Mouse (Mus musculus) stomach, embryonic 16.5 days (tissue): ENCODE data around the gene Arid5b. TPM values are rescaled to one million over a fixed set of nuclear protein-coding genes. Genes with fewer than 3 reads are reported as not detected.

ENCODE experiments used
- ATAC-seq: fragments of 200-750 bp; cut with Nextera tagmentation; 2 replicates; pipeline ENCODE4 v1.8.0; 2017; ENCODE audit warnings: moderate number of reproducible peaks, moderate TSS enrichment; ENCODE audit not compliant: insufficient read depth, low FRiP score
- H3K27ac ChIP-seq: fragments of 300-500 bp; sonication (generic); 2 replicates; pipeline ENCODE4 v1.5.1; 2014; ENCODE audit warnings: low read length
- H3K27me3 ChIP-seq: fragments of 300-500 bp; sonication (generic); 2 replicates; pipeline ENCODE4 v1.6.1; 2014; ENCODE audit warnings: low read length, control low read depth, mixed read lengths; ENCODE audit not compliant: control insufficient read depth, insufficient read depth
- H3K36me3 ChIP-seq: fragments of 300-500 bp; sonication (generic); 2 replicates; pipeline ENCODE4 v1.6.1; 2014; ENCODE audit warnings: low read length; ENCODE audit not compliant: control insufficient read depth, insufficient read depth
- H3K4me1 ChIP-seq: fragments of 300-500 bp; sonication (generic); 2 replicates; pipeline ENCODE4 v1.6.1; 2014; ENCODE audit warnings: low read length, control low read depth, mixed read lengths; ENCODE audit not compliant: control insufficient read depth, insufficient read depth
- H3K4me2 ChIP-seq: fragments of 300-500 bp; sonication (generic); 2 replicates; pipeline ENCODE4 v1.6.1; 2014; ENCODE audit warnings: low read depth, low read length, mixed read lengths
- H3K4me3 ChIP-seq: fragments of 300-500 bp; sonication (generic); replicated peaks from 2 replicates; pipeline ENCODE4 v1.5.1; 2014; ENCODE audit warnings: mild to moderate bottlenecking, low read length
- H3K9ac ChIP-seq: fragments of 300-500 bp; sonication (generic); 2 replicates; pipeline ENCODE4 v1.6.1; 2014; ENCODE audit warnings: low read length
- H3K9me3 ChIP-seq: fragments of 300-500 bp; sonication (generic); replicated peaks from 2 replicates; pipeline ENCODE4 v1.6.1; 2016; ENCODE audit warnings: low read length, control low read depth; ENCODE audit not compliant: control insufficient read depth
- WGBS: fragments of 180-500 bp; shearing (Covaris S2); extraction: QIAGEN DNeasy Blood & Tissue Kit; methylation state at CpG from one replicate; pipeline ENCODE4 v1.1.7; 2014; 5-methylcytosine and 5-hydroxymethylcytosine counted together
- polyA plus RNA-seq: library from polyadenylated mRNA; unstranded; fragments of >200 nt; fragmentation: Nextera tagmentation; extraction: Ambion mirVana; gene quantifications from 2 replicates; pipeline ENCODE4 v1.2.1, GENCODE M21; 2015

Arid5b gene
- polyA plus RNA-seq, 1 experiment from 2014 or later: 33.6 TPM

DNA sequence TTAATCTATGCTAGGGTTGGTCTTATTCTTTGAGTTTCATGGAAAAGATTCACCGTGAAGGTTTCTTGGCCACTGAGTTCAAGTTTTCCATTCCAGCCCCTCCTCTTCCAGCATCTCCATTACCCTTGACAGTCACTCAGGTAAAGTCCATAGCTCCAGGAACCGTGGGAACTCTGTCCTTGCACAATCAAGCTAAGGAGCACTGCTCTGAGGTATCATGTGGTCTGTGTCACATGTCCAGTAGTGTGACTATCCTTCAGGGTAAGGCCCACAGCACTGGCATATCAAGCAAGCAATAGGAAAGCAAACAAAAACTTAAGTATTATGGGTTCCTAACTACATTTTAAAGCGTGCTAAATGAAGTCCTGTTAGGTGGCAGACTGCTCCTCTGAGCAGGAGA lies 22.4 kb downstream of the Arid5b start:
- Histone ChIP-seq H3K4me1 (no peaks in the 10 kb centered on the region), H3K9ac (no peak overlapping the region), H3K9me3 (no peaks in the 10 kb centered on the region), H3K4me2 (no peak overlapping the region), H3K27ac (no peak overlapping the region), H3K4me3 (no peak overlapping the region), H3K27me3 (no peaks in the 10 kb centered on the region), H3K36me3 (no peaks in the 10 kb centered on the region)
- 69% methylated on average over 3 of the region's 3 CpGs for WGBS
- no peak for ATAC-seq

DNA sequence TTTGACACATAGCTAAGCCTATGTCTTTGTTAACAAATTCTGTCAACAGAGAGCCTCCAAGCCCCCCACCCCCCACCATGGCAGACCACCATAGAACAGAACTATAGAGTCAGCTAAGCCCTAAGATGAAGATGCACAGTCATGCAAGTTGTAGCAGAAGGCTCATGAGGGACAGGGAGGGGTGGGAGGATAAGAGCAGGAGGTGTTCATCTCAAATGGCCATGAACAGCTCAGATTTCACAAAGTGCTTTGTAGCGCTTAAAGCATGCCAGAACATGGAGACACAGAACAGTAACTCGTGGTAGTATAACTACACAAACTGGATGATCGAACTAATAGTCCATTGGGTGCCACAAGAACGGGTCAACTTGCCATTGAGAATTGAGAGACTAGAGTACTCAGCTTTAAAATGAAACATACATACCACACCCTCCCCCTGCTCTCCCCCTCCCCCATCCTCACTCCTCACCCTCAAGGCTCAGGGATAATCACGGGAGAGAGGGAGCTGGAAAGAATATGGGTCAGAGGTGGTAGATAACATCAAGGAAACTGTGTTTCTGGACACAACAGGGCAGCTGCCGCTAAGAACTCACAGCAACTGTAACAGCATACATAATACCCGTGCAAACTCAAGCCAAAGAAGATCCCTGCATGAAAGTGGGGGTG lies 25.0 kb downstream of the Arid5b start:
- no peak overlapping the region for H3K4me2 ChIP-seq
- ATAC-seq: no peak

DNA sequence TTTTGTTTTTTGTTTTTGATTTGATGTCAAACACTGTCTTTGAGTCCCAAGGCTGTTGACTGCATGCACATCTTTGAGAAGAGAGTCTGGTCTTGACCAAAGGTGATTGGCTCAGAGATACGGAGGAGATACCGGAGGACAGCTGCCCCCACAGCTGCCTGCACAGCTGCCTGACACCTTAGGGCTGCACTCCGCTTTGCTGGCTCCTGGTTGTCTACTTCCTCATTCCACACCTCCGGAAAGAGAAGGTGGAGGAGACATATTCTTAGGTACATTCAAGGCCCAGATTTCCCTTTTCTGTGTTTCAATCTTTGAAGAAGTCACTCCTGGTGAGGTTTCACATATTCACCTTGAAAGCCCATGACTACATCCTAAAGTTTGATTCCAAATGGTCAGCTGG lies 25.9 kb downstream of the Arid5b start:
- peaks cover 14% of the 10 kb centered on the region for H3K4me1 ChIP-seq
- H3K27me3 ChIP-seq: no peaks in the 10 kb centered on the region
- no peaks in the 10 kb centered on the region for H3K9me3 ChIP-seq
- H3K9ac ChIP-seq: no peak overlapping the region
- no peak overlapping the region for H3K4me3 ChIP-seq
- H3K27ac ChIP-seq: no peak overlapping the region
- 84% methylated on average over 4 of the region's 4 CpGs for WGBS
- no peak overlapping the region for H3K4me2 ChIP-seq
- no peaks in the 10 kb centered on the region for H3K36me3 ChIP-seq
- ATAC-seq: no peak

More for the DNA sequence above, 25.0 kb downstream of the Arid5b start:
- Histone ChIP-seq H3K4me3 (no peak overlapping the region), H3K27me3 (no peaks in the 10 kb centered on the region), H3K36me3 (no peaks in the 10 kb centered on the region), H3K9ac (no peak overlapping the region), H3K4me1 (peaks cover 7% of the 10 kb centered on the region; the same call in 1 of the 2 replicates), H3K27ac (no peak overlapping the region), H3K9me3 (no peaks in the 10 kb centered on the region)
- WGBS: 66% methylated on average over 7 of the region's 7 CpGs

DNA sequence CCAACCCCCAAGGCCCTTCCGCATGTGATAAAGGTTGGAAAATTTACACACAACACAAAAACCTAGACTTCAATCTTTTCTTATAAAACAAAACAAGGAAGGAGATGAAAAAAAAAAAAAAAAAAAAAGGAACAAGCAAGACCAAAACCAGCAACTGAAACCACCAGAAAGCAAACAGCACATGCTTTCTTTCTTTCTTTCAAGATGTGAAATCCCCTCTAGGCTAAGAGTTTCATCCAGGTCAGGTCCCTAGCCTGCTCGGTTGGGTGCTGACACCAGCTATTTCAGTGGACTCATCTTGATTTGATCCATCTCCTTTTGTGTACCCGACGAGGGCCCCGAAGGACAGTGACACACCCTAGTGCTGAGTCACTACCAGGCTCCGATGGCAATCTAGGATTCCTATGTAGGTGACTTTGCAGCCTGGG lies 29.2 kb downstream of the Arid5b start:
- peaks cover 18% of the 10 kb centered on the region for H3K4me1 ChIP-seq
- 42% methylated on average over 6 of the region's 6 CpGs for WGBS
- no peak for ATAC-seq
- no peaks in the 10 kb centered on the region for H3K36me3 ChIP-seq
- H3K27me3 ChIP-seq: no peaks in the 10 kb centered on the region
- H3K4me3 ChIP-seq: no peak overlapping the region
- no peak overlapping the region for H3K9ac ChIP-seq
- no peak overlapping the region for H3K4me2 ChIP-seq
- H3K27ac ChIP-seq: peak overlapping the region; percentile 83
- H3K9me3 ChIP-seq: no peaks in the 10 kb centered on the region

DNA sequence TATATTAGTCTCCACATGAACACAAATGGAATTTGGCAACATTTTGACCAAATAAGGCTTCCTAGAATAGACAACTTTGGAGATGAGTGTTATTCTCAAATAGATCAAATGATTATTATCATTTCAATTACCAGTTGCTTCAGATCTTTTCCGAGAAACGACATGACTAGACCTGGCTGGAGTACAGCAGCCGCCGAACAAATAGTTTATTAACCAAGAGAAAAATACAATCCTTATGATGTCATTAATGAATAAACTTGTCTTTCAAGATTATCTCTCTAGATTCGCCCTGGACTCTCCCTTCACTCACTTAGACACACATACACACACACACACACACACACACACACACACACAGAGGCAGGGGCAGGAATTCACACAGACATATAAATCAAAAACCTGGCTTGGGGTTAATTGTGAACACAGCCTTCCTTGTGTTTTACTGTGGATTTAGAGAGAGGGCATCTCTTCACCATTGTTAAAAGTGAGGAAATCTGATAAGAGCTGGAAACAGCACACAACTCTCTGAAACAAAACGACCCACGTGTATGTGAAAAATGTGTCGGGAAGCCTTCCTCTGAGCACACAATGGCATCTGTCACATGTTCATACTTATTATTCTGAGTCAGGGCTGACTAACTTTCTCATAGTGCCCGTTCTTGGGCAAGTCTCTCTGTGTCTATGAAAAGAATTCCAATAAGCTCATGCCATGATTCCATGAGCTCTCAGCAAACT lies 30.1 kb downstream of the Arid5b start:
- no peaks in the 10 kb centered on the region for H3K9me3 ChIP-seq
- H3K36me3 ChIP-seq: no peaks in the 10 kb centered on the region
- 34% methylated on average over 9 of the region's 9 CpGs for WGBS
- H3K4me2 ChIP-seq: no peak overlapping the region
- no peak overlapping the region for H3K4me3 ChIP-seq
- H3K4me1 ChIP-seq: peaks cover 18% of the 10 kb centered on the region
- peak; percentile 62; the same call in 1 of the 2 replicates for ATAC-seq
- peak overlapping the region; percentile 83 for H3K27ac ChIP-seq
- H3K9ac ChIP-seq: no peak overlapping the region
- no peaks in the 10 kb centered on the region for H3K27me3 ChIP-seq

DNA sequence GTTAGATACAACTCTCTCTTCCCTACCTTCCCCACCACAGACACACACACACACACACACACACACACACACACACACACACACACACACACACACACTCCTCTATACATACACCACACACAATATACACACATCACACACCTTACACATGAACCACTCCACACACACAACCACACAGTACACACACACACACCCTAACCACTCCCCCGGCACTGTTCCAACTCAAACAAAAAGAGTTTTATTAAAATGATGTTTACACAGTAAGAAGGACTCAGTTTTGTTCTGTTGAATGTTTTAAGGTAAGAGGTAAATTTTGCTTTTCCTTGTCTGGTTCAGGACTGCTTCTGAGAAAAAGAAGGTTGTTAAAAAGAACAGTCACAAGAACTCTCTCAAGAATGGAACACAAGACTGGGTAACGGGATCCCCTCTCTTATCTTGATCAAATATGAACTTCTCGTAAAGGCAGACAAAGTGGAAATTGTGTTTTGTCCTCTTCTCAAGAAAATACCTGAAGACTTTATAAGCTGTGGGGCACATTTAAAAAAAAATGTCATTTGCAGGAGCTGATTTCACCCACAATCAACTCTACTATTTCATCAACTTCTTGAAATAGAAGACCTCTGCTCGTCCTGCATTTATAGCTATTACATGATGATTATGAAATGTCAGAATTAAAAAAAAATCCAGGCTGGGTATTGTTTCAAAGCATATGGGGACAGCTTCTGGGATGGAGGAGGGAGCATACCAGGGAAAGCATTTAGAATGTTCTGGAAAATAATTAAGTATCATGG lies 30.9 kb downstream of the Arid5b start:
- H3K36me3 ChIP-seq: peaks cover 6% of the 10 kb centered on the region; the same call in 1 of the 2 replicates
- H3K27ac ChIP-seq: peak overlapping the region; percentile 83
- peak; percentile 79; the same call in 1 of the 2 replicates for ATAC-seq
- H3K4me2 ChIP-seq: no peak overlapping the region
- H3K4me3 ChIP-seq: no peak overlapping the region
- H3K4me1 ChIP-seq: peaks cover 18% of the 10 kb centered on the region
- H3K27me3 ChIP-seq: no peaks in the 10 kb centered on the region
- 56% methylated on average over 4 of the region's 4 CpGs for WGBS
- H3K9me3 ChIP-seq: no peaks in the 10 kb centered on the region
- no peak overlapping the region for H3K9ac ChIP-seq

DNA sequence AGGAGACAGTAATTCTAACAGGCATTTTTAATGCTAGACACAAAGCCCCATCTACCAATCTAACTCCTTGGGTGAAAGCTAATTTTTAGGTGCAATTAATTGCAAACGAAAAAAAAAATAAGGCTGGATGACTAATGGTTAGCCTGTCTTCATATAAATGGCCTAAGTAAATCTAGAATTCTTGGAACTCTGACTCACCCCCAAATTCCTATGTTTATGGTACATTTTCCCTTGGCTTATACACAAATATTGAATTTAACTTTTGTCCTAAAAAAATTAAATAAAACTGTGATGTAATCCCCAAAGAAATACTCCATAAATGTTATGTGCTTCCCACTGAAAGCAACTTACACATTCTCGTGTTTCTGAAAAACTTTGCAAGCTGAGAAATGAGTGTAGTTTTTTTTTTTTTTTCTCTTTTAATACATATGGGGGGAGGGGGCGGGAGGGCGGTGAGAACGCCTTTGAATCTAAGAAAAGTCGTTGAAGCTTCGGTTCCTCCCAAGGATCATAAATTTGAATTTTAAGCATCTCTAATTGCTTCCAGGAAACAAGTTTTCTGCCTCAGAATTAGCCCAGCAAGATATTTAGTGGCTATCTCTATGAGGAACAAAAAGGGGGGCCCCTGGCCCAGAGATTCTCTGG lies 31.8 kb downstream of the Arid5b start:
- H3K27me3 ChIP-seq: no peaks in the 10 kb centered on the region
- peak overlapping the region; percentile 7; the same call in 1 of the 2 replicates for H3K4me2 ChIP-seq
- H3K27ac ChIP-seq: peak overlapping the region; percentile 83
- ATAC-seq: no peak
- WGBS: 53% methylated on average over 7 of the region's 7 CpGs
- no peak overlapping the region for H3K9ac ChIP-seq
- no peaks in the 10 kb centered on the region for H3K9me3 ChIP-seq
- peaks cover 18% of the 10 kb centered on the region for H3K4me1 ChIP-seq
- no peak overlapping the region for H3K4me3 ChIP-seq
- H3K36me3 ChIP-seq: peaks cover 12% of the 10 kb centered on the region

DNA sequence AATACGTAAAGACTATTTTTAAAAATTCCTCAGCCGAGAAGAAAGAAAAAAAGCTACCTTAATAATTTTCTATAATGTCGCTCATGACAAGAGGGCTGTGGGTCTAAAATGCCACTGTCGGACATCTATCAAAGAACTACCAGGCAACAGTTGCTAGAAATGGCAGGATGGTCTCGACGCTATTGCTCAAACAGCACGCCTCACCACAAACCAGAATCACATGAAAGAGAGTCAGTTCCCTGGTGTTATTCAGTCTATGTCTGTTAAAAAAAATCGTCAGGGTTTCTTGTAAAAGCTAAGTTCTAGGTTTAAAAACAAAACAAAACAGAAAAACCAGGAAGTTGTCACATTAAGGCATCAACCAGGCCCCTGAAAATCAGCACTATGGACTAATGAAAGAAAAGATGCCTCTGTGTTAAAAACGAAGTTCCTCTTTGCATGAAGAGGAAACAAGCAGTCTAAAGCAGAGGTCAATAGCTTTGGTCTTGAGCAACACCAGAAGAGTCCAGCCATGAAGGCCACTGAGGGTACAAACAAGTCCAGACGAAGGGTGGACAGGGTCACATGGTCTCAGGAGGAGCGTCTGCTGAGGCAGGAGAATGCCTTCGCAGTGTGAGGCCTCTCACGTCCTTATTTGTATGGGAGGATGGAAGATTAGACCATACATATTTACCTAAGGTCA lies 37.6 kb downstream of the Arid5b start:
- H3K9me3 ChIP-seq: no peaks in the 10 kb centered on the region
- H3K4me1 ChIP-seq: peaks cover 15% of the 10 kb centered on the region
- no peak overlapping the region for H3K9ac ChIP-seq
- peaks cover 12% of the 10 kb centered on the region for H3K36me3 ChIP-seq
- H3K4me2 ChIP-seq: no peak overlapping the region
- no peaks in the 10 kb centered on the region for H3K27me3 ChIP-seq
- peak overlapping the region; percentile 64 for H3K27ac ChIP-seq
- ATAC-seq: no peak
- WGBS: 72% methylated on average over 13 of the region's 13 CpGs
- no peak overlapping the region for H3K4me3 ChIP-seq
